Mouse (Mus musculus) hindbrain, embryonic 11.5 days (tissue): ENCODE measurements at regions not wholly inside any gene's neighbourhood (a gene's known extent, or its start where the extent isn't known, plus 50 kb on each side); places are given as distances from the start of the nearest gene placed in this dataset.
"Not testable (repeated sequence)": the region's sequence is repeated elsewhere in the genome, so short reads cannot be mapped to it uniquely, and the experiment has no call there.

Experiments used
- ATAC-seq: fragments of 200-750 bp; cut with Nextera tagmentation; 2 replicates; pipeline ENCODE4 v1.8.0; 2017; ENCODE audit warnings: mild to moderate bottlenecking, moderate TSS enrichment, moderate library complexity; ENCODE audit not compliant: low FRiP score
- DNase-seq: peaks from one replicate; pipeline ENCODE4 v3.0.0-alpha.2; 2015; ENCODE audit warnings: low spot score
- H3K27ac ChIP-seq: fragments of 300-500 bp; sonication (generic); 2 replicates; pipeline ENCODE4 v1.5.1; 2014; ENCODE audit warnings: mild to moderate bottlenecking, low read depth, low read length
- H3K27me3 ChIP-seq: fragments of 300-500 bp; sonication (generic); 2 replicates; pipeline ENCODE4 v1.6.1; 2014; ENCODE audit warnings: mild to moderate bottlenecking, low read length, moderate library complexity, mixed read lengths; ENCODE audit not compliant: control insufficient read depth, insufficient read depth
- H3K36me3 ChIP-seq: fragments of 300-500 bp; sonication (generic); 2 replicates; pipeline ENCODE4 v1.6.1; 2014; ENCODE audit warnings: mild to moderate bottlenecking, low read length, moderate library complexity, mixed read lengths; ENCODE audit not compliant: control insufficient read depth, insufficient read depth
- H3K4me1 ChIP-seq: fragments of 300-500 bp; sonication (generic); replicated peaks from 2 replicates; pipeline ENCODE4 v1.6.1; 2014; ENCODE audit warnings: low read length, mixed read lengths; ENCODE audit not compliant: control insufficient read depth, insufficient read depth
- H3K4me2 ChIP-seq: fragments of 300-500 bp; sonication (generic); replicated peaks from 2 replicates; pipeline ENCODE4 v1.6.1; 2014; ENCODE audit warnings: mild to moderate bottlenecking, low read depth, low read length
- H3K4me3 ChIP-seq: fragments of 300-500 bp; sonication (generic); 2 replicates; pipeline ENCODE4 v1.5.1; 2014; ENCODE audit warnings: low read depth, low read length
- H3K9ac ChIP-seq: fragments of 300-500 bp; sonication (generic); 2 replicates; pipeline ENCODE4 v1.6.1; 2014; ENCODE audit warnings: low read depth, low read length
- H3K9me3 ChIP-seq: fragments of 300-500 bp; sonication (generic); 2 replicates; pipeline ENCODE4 v1.6.1; 2016; ENCODE audit warnings: low read length; ENCODE audit not compliant: control insufficient read depth
- WGBS: fragments of 180-500 bp; shearing (Covaris S2); extraction: QIAGEN DNeasy Blood & Tissue Kit; methylation state at CpG from one replicate; pipeline ENCODE4 v1.1.7; 2014; 5-methylcytosine and 5-hydroxymethylcytosine counted together

DNA sequence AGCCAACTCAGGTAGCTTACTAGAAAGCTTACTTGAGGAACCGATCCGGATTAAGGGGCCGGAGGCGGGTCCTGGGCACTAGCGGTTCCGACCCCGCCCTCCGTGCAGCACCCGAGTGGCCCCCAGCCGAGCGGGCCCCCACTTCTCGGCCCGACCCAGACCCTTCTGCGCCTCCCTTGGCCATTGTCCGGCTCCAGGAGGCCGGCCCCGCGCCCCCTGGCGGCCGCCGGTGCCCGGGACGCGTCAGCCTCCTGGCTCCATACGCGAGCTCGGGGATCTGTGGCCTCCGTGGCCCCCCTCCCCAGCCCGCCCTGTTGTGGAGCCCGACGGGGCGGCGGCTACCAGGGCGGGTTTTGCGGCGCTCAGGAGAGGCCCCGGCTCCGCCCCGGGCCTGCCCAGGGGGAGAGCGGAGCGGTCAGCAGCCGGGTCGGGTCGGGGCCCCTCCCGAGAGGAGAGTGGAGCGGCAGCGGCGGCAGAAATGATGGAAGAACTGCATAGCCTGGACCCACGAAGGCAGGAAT lies 94.3 kb upstream of the Zfp986 start:
- WGBS = 3% methylated on average over 32 of the region's 49 CpGs
- not testable (repeated sequence) for DNase-seq

DNA sequence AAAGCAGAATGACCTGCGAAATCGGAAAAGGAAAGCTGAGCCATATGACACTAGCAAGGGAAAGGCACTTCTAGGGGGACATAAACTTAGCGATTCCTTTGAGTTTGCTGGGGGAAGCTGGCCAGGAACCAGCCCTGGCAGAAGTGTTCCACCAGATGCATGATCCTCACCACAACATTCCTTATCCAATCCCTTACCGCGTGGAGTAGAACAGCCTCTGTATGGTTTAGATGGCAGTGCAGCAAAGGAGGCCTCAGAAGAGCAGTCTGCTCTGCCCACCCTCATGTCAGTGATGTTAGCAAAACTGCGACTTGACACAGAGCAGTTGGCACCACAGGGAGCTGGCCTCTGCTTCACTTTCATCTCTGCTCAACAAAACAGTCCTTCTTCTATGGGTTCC lies 93.7 kb upstream of the Zfp986 start:
- WGBS = 13% methylated on average over 1 of the region's 6 CpGs
- H3K4me3 ChIP-seq, H3K36me3 ChIP-seq, H3K27ac ChIP-seq, DNase-seq, H3K9ac ChIP-seq, H3K27me3 ChIP-seq, H3K4me2 ChIP-seq, ATAC-seq, H3K4me1 ChIP-seq, H3K9me3 ChIP-seq: not testable (repeated sequence)

More for the DNA sequence above, 94.3 kb upstream of the Zfp986 start:
- H3K9me3 ChIP-seq, H3K36me3 ChIP-seq, H3K27ac ChIP-seq, H3K4me3 ChIP-seq, H3K27me3 ChIP-seq, H3K4me1 ChIP-seq, H3K9ac ChIP-seq: not testable (repeated sequence)
- ATAC-seq = peak; percentile 98
- peak overlapping the region; percentile 23; the same call in 1 of the 2 replicates for H3K4me2 ChIP-seq

DNA sequence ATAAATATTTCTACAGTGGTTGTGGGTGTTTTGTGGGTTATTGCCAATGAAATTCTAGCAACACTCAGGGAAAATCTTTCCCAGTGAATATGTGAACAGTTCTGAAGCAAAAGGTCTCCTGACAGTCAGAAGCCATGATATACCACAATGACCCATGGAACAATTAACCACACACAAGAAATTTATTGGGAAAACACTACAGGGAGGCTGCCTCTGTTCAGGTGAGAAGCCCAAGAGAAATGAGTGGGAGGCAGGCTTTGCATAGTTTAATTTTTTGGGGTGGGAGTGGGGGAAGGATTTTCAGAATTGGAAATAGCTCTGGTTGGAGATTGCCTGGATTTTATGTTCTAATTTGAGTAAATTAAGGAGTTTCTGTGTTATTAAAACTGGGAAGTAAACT lies 92.1 kb upstream of the Zfp986 start:
- H3K27me3 ChIP-seq, H3K4me1 ChIP-seq, H3K9ac ChIP-seq, ATAC-seq, H3K9me3 ChIP-seq, H3K27ac ChIP-seq, H3K36me3 ChIP-seq, H3K4me3 ChIP-seq, H3K4me2 ChIP-seq, DNase-seq: not testable (repeated sequence)

DNA sequence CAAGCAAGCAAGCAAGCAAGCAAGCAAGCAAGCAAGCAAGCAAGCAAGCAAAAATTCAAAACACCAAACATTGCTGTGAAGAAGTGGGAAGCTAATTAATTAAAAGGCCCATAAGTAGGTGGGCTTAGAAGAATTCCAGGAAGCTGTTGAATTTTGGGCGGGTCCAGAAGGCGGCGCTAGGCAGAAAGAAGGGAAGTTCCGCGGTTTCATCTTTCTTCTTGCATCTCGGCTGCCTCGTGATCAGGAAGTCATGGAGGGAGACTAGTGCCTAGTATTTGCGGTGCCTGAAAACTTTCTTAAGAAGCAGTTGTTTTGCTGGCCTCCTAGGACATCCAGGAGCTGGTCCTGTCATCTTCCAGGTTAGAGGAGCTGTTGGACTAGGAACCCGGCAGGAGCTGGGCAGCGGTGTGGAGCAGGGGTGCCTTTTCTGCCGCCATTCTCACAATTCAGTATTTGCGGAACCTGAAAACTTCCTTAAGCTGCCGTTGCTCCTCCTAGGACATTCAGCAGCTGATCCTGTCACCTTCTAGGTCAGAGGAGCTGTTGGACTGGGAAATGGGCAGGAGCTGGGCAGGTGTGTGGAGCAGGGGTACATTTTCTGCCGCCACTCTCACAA lies 87.2 kb upstream of the Zfp986 start:
- not testable (repeated sequence) for H3K9me3 ChIP-seq, H3K27ac ChIP-seq, H3K4me3 ChIP-seq, H3K9ac ChIP-seq, H3K36me3 ChIP-seq, H3K4me1 ChIP-seq, H3K4me2 ChIP-seq, H3K27me3 ChIP-seq, DNase-seq, ATAC-seq
- whole genome bisulfite sequencing = no CpG with 5 or more reads among the region's 14 CpGs

DNA sequence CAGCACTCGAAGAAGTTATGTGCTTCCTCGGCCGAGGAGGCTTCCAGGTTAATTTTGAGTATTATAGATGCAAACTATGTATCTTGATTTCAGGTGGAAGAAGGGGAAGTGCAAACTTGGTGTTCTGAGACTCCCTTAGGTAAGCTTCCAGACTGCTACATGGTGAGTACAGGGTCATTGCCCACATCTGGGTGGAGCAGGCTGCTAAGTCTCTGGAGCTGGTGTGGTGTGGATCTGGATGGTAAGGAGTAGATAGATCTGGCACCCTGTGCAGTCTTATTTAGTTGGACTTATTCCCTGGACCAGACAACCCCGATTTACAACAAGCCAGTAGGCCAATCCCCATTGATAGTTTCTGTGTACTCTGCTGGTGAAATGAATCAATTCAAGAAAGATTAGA lies 53.9 kb upstream of the Zfp986 start:
- not testable (repeated sequence) for H3K36me3 ChIP-seq, H3K27ac ChIP-seq, H3K4me3 ChIP-seq, H3K4me1 ChIP-seq, H3K27me3 ChIP-seq, H3K4me2 ChIP-seq, H3K9me3 ChIP-seq, DNase-seq, H3K9ac ChIP-seq
- ATAC-seq = 0 out of 2 replicates have a peak, but pooled peaks have one; percentile 33
- no CpG with 5 or more reads among the region's 4 CpGs for WGBS
